Mouse (Mus musculus) CH12F3 (cell line): ENCODE data around the gene Ltb4r1.

Experiments
- in situ Hi-C: fragments of 300-500 bp; cut with MboI; formaldehyde crosslinking; loops from 2 replicates; pipeline ENCODE4 v1.14.3; 2020; ENCODE audit warnings: low sequenced_read_pairs

Ltb4r1 gene

GRCm38 (mm10) chr14:55765696-55766095, at the start of gene Ltb4r1:
Gene Ltb4r1 (plus strand): TSS chr14:55765962.
- in situ Hi-C loops: no loop called here

GRCm38 (mm10) chr14:55716271-55716670, 49.5 kb upstream of the Ltb4r1 start:
- in situ Hi-C loops: no loop called here

GRCm38 (mm10) chr14:55716884-55717283, 48.9 kb upstream of the Ltb4r1 start:
- in situ Hi-C loops: no loop called here

GRCm38 (mm10) chr14:55719737-55720136, 46.0 kb upstream of the Ltb4r1 start:
- in situ Hi-C loops: no loop called here

- in situ Hi-C loops: no loop called here
Measured at GRCm38 (mm10) chr14:55720666-55721065, 45.1 kb upstream of the Ltb4r1 start.

- in situ Hi-C loops: no loop called here
Measured at GRCm38 (mm10) chr14:55721076-55721475, 44.7 kb upstream of the Ltb4r1 start.

- in situ Hi-C loops: no loop called here
Measured at GRCm38 (mm10) chr14:55721700-55722437, 43.9 kb upstream of the Ltb4r1 start, which contains the start of gene Rabggta. Gene Rabggta (minus strand): TSS chr14:55722263.

- in situ Hi-C loops: no loop called here
Measured at GRCm38 (mm10) chr14:55722438-55722945, 43.3 kb upstream of the Ltb4r1 start.

- in situ Hi-C loops: no loop called here
Measured at GRCm38 (mm10) chr14:55723433-55723832, 42.3 kb upstream of the Ltb4r1 start.

- in situ Hi-C loops: no loop called here
Measured at GRCm38 (mm10) chr14:55724411-55724871, 41.3 kb upstream of the Ltb4r1 start.

GRCm38 (mm10) chr14:55726261-55726660, 39.5 kb upstream of the Ltb4r1 start:
- in situ Hi-C loops: no loop called here

- in situ Hi-C loops: no loop called here
Measured at GRCm38 (mm10) chr14:55727889-55728685, 37.7 kb upstream of the Ltb4r1 start.

- in situ Hi-C loops: no loop called here
Measured at GRCm38 (mm10) chr14:55730116-55730515, 35.6 kb upstream of the Ltb4r1 start.

GRCm38 (mm10) chr14:55730531-55731032, 35.2 kb upstream of the Ltb4r1 start:
- in situ Hi-C loops: no loop called here

GRCm38 (mm10) chr14:55733889-55734288, 31.9 kb upstream of the Ltb4r1 start:
- in situ Hi-C loops: no loop called here

GRCm38 (mm10) chr14:55734869-55735268, 30.9 kb upstream of the Ltb4r1 start:
- in situ Hi-C loops: no loop called here

- in situ Hi-C loops: no loop called here
Measured at GRCm38 (mm10) chr14:55735334-55735733, 30.4 kb upstream of the Ltb4r1 start.

GRCm38 (mm10) chr14:55735758-55736157, 30.0 kb upstream of the Ltb4r1 start:
- in situ Hi-C loops: no loop called here

- in situ Hi-C loops: no loop called here
Measured at GRCm38 (mm10) chr14:55737086-55737687, 28.6 kb upstream of the Ltb4r1 start.

GRCm38 (mm10) chr14:55743711-55744110, 22.1 kb upstream of the Ltb4r1 start:
- in situ Hi-C loops: no loop called here
